Mouse (Mus musculus) CH12.LX (cell line): ENCODE data around the gene Vmn2r96.
"Not testable (repeated sequence)": the region's sequence is repeated elsewhere in the genome, so short reads cannot be mapped to it uniquely, and the experiment has no call there.

Experiments
- CTCF ChIP-seq, 2 experiments: IDR thresholded peaks in 1 of 2; conservative IDR thresholded peaks in 1 of 2; 2 replicates each; pipeline ENCODE4 v1.5.1; 2011 to 2012; ENCODE audit warnings: low read depth in 2 of 2, low read length in 2 of 2, improper control_type of control experiment in 1 of 2, inconsistent platforms in 1 of 2, mild to moderate bottlenecking in 1 of 2, moderate library complexity in 1 of 2
- EP300 ChIP-seq: IDR thresholded peaks from 2 replicates; pipeline ENCODE4 v1.6.1; 2011; ENCODE audit warnings: low read length, improper control_type of control experiment
- MXI1 ChIP-seq: IDR thresholded peaks from 2 replicates; pipeline ENCODE4 v1.6.1; 2011; ENCODE audit warnings: mild to moderate bottlenecking, low read depth, low read length, improper control_type of control experiment
- MYC ChIP-seq: IDR thresholded peaks from 2 replicates; pipeline ENCODE4 v1.6.1; 2011; ENCODE audit warnings: low read depth, mild to moderate bottlenecking, improper control_type of control experiment, low read length
- POLR2AphosphoS2 ChIP-seq: IDR thresholded peaks from 2 replicates; pipeline ENCODE4 v1.6.1; 2011; ENCODE audit warnings: low read depth, low read length, improper control_type of control experiment
- SMC3 ChIP-seq: IDR thresholded peaks from 2 replicates; pipeline ENCODE4 v1.6.1; 2011; ENCODE audit warnings: low read depth, low read length, improper control_type of control experiment
- USF2 ChIP-seq: conservative IDR thresholded peaks from 2 replicates; pipeline ENCODE4 v1.6.1; 2011; ENCODE audit warnings: low read depth, low read length, improper control_type of control experiment

- not testable (repeated sequence) for TF ChIP-seq SMC3; MYC; POLR2AphosphoS2; MXI1; CTCF (conservative IDR thresholded peaks at IDR 0.05 in 1 of 2, IDR thresholded peaks at IDR 0.05 in 1 of 2; ENCODE audit: low read depth in 2 of 2, low read length in 2 of 2); USF2; EP300
These were observed at the start of gene Vmn2r96 for GRCm38 (mm10) chr17:18572851-18573250.
